Mouse (Mus musculus) neural tube, embryonic 15.5 days (tissue): ENCODE measurements around the gene Hoxa6. TPM values are rescaled to one million over a fixed set of nuclear protein-coding genes. Genes with fewer than 3 reads are reported as not detected.
A peak's percentile ranks its signal among the peaks of the same experiment; 100 is the strongest.

Experiments
- ATAC-seq: fragments of 200-750 bp; cut with Nextera tagmentation; 2 replicates; pipeline ENCODE4 v1.8.0; 2017; ENCODE audit warnings: mild to moderate bottlenecking, moderate TSS enrichment, moderate library complexity; ENCODE audit not compliant: low FRiP score
- H3K27ac ChIP-seq: fragments of 300-500 bp; sonication (generic); replicated peaks from 2 replicates; pipeline ENCODE4 v1.5.1; 2015; ENCODE audit warnings: mild to moderate bottlenecking, inconsistent platforms
- H3K27me3 ChIP-seq: fragments of 300-500 bp; sonication (generic); replicated peaks from 2 replicates; pipeline ENCODE4 v1.6.1; 2015; ENCODE audit warnings: inconsistent platforms
- H3K36me3 ChIP-seq: fragments of 300-500 bp; sonication (generic); 2 replicates; pipeline ENCODE4 v1.6.1; 2015; ENCODE audit warnings: inconsistent platforms
- H3K4me1 ChIP-seq: fragments of 300-500 bp; sonication (generic); 2 replicates; pipeline ENCODE4 v1.6.1; 2015; ENCODE audit warnings: inconsistent platforms
- H3K4me2 ChIP-seq: fragments of 300-500 bp; sonication (generic); 2 replicates; pipeline ENCODE4 v1.6.1; 2015; ENCODE audit warnings: inconsistent platforms, mild to moderate bottlenecking, moderate library complexity
- H3K4me3 ChIP-seq: fragments of 300-500 bp; sonication (generic); replicated peaks from 2 replicates; pipeline ENCODE4 v1.5.1; 2015; ENCODE audit warnings: mild to moderate bottlenecking, inconsistent platforms
- H3K9ac ChIP-seq: fragments of 300-500 bp; sonication (generic); replicated peaks from 2 replicates; pipeline ENCODE4 v1.6.1; 2015; ENCODE audit warnings: mild to moderate bottlenecking, inconsistent platforms
- H3K9me3 ChIP-seq: fragments of 300-500 bp; sonication (generic); replicated peaks from 2 replicates; pipeline ENCODE4 v1.6.1; 2016; ENCODE audit warnings: inconsistent platforms
- WGBS: fragments of 180-500 bp; shearing (Covaris S2); methylation state at CpG from one replicate; pipeline ENCODE4 v1.1.7; 2015; ENCODE audit warnings: mixed read lengths; 5-methylcytosine and 5-hydroxymethylcytosine counted together
- polyA plus RNA-seq: library from polyadenylated mRNA; unstranded; fragments of >200 nt; fragmentation: Nextera tagmentation; extraction: Ambion mirVana; gene quantifications from 2 replicates; pipeline ENCODE4 v1.2.1, GENCODE M21; 2015

Gene Hoxa6
- polyA plus RNA-seq, 1 experiment from 2014 or later = 15.0 TPM

- no peaks in the 10 kb centered on the region for H3K36me3 ChIP-seq
- peaks cover 88% of the 10 kb centered on the region for H3K4me1 ChIP-seq
- no peaks in the 10 kb centered on the region for H3K27me3 ChIP-seq
- H3K9me3 ChIP-seq = no peaks in the 10 kb centered on the region
- H3K4me3 ChIP-seq = peak overlapping the region; percentile 1; the same call in 1 of the 2 replicates
- peak overlapping the region; percentile 94 for H3K27ac ChIP-seq
- peak overlapping the region; percentile 34 for H3K9ac ChIP-seq
- no peak for ATAC-seq
- H3K4me2 ChIP-seq = peak overlapping the region; percentile 68
- WGBS = 15% methylated on average over 16 of the region's 16 CpGs
These were observed 38.9 kb downstream of the Hoxa6 start for GRCm38 (mm10) chr6:52169499-52170165.

GRCm38 (mm10) chr6:52168191-52169055 lies 40.1 kb downstream of the Hoxa6 start:
- H3K27ac ChIP-seq = peak overlapping the region; percentile 91

GRCm38 (mm10) chr6:52167736-52168161 lies 40.8 kb downstream of the Hoxa6 start:
- Histone ChIP-seq H3K27ac (peak overlapping the region; percentile 91), H3K9ac (peak overlapping the region; percentile 21), H3K4me1 (peaks cover 96% of the 10 kb centered on the region), H3K9me3 (no peaks in the 10 kb centered on the region), H3K4me3 (peak overlapping the region; percentile 28), H3K27me3 (no peaks in the 10 kb centered on the region), H3K4me2 (peak overlapping the region; percentile 86), H3K36me3 (no peaks in the 10 kb centered on the region)
- ATAC-seq = no peak
- WGBS = 10% methylated on average over 14 of the region's 14 CpGs

More at GRCm38 (mm10) chr6:52168191-52169055, 40.1 kb downstream of the Hoxa6 start:
- H3K9ac ChIP-seq = peak overlapping the region; percentile 21
- H3K27me3 ChIP-seq = no peaks in the 10 kb centered on the region
- no peaks in the 10 kb centered on the region for H3K36me3 ChIP-seq
- no peaks in the 10 kb centered on the region for H3K9me3 ChIP-seq
- H3K4me2 ChIP-seq = peak overlapping the region; percentile 86
- peaks cover 95% of the 10 kb centered on the region for H3K4me1 ChIP-seq
- peak overlapping the region; percentile 28 for H3K4me3 ChIP-seq
- no peak for ATAC-seq
- 8% methylated on average over 42 of the region's 42 CpGs for WGBS

GRCm38 (mm10) chr6:52167176-52167575 lies 41.3 kb downstream of the Hoxa6 start:
- Histone ChIP-seq H3K36me3 (no peaks in the 10 kb centered on the region), H3K27ac (peak overlapping the region; percentile 91), H3K4me1 (peaks cover 94% of the 10 kb centered on the region), H3K9me3 (no peaks in the 10 kb centered on the region), H3K4me3 (no peak overlapping the region; the same call in 1 of the 2 replicates), H3K9ac (peak overlapping the region; percentile 21), H3K4me2 (peak overlapping the region; percentile 86), H3K27me3 (no peaks in the 10 kb centered on the region)
- WGBS = 25% methylated on average over 1 of the region's 1 CpGs
- no peak for ATAC-seq

- H3K27ac ChIP-seq = peak overlapping the region; percentile 91
- H3K4me2 ChIP-seq = peak overlapping the region; percentile 86
- peak overlapping the region; percentile 21 for H3K9ac ChIP-seq
- H3K4me3 ChIP-seq = 0 out of 2 replicates have a peak overlapping the region, but pooled peaks have one; percentile 12
- 18% methylated on average over 4 of the region's 4 CpGs for WGBS
- no peak for ATAC-seq
- H3K36me3 ChIP-seq = no peaks in the 10 kb centered on the region
- no peaks in the 10 kb centered on the region for H3K9me3 ChIP-seq
- peaks cover 94% of the 10 kb centered on the region for H3K4me1 ChIP-seq
- H3K27me3 ChIP-seq = no peaks in the 10 kb centered on the region
These were observed 42.0 kb downstream of the Hoxa6 start for GRCm38 (mm10) chr6:52166431-52167077.

GRCm38 (mm10) chr6:52165441-52166370 lies 42.8 kb downstream of the Hoxa6 start:
- Histone ChIP-seq H3K27ac (peak overlapping the region; percentile 91), H3K4me3 (peak overlapping the region; percentile 45), H3K27me3 (no peaks in the 10 kb centered on the region), H3K9me3 (no peaks in the 10 kb centered on the region), H3K9ac (peak overlapping the region; percentile 66), H3K4me2 (peak overlapping the region; percentile 86), H3K36me3 (no peaks in the 10 kb centered on the region), H3K4me1 (peaks cover 92% of the 10 kb centered on the region)
- WGBS = 5% methylated on average over 27 of the region's 28 CpGs
- ATAC-seq = no peak

GRCm38 (mm10) chr6:52164626-52165440 lies 43.7 kb downstream of the Hoxa6 start, which contains the start of gene Hoxa2:
TSS of gene Hoxa2 (minus strand) at chr6:52164831.
- Histone ChIP-seq H3K4me2 (peak within 1 kb of the TSS; percentile 86), H3K36me3 (no peaks in the 10 kb centered on the region), H3K9ac (peak within 1 kb of the TSS; percentile 66), H3K9me3 (no peaks in the 10 kb centered on the region), H3K4me1 (peaks cover 92% of the 10 kb centered on the region), H3K27ac (peak within 1 kb of the TSS; percentile 91), H3K4me3 (peak within 1 kb of the TSS; percentile 45), H3K27me3 (no peaks in the 10 kb centered on the region)
- 2% methylated on average over 25 of the region's 25 CpGs for WGBS
- peak; percentile 29; the same call in 1 of the 2 replicates for ATAC-seq

- Histone ChIP-seq H3K36me3 (no peaks in the 10 kb centered on the region), H3K9me3 (no peaks in the 10 kb centered on the region), H3K27me3 (no peaks in the 10 kb centered on the region), H3K9ac (peak overlapping the region; percentile 66), H3K4me3 (peak overlapping the region; percentile 45), H3K27ac (peak overlapping the region; percentile 91), H3K4me2 (peak overlapping the region; percentile 86), H3K4me1 (peaks cover 93% of the 10 kb centered on the region)
- ATAC-seq = no peak
- WGBS = 2% methylated on average over 39 of the region's 39 CpGs
These were observed 44.4 kb downstream of the Hoxa6 start for GRCm38 (mm10) chr6:52164051-52164625.

- Histone ChIP-seq H3K4me1 (peaks cover 94% of the 10 kb centered on the region), H3K4me3 (peak overlapping the region; percentile 45), H3K27me3 (no peaks in the 10 kb centered on the region), H3K27ac (peak overlapping the region; percentile 91), H3K9ac (peak overlapping the region; percentile 66), H3K4me2 (peak overlapping the region; percentile 86), H3K36me3 (no peaks in the 10 kb centered on the region), H3K9me3 (no peaks in the 10 kb centered on the region)
- no peak for ATAC-seq
- 9% methylated on average over 17 of the region's 17 CpGs for WGBS
These were observed 45.0 kb downstream of the Hoxa6 start for GRCm38 (mm10) chr6:52163366-52164031.
